Comparison of ENCODE assay signal across 8 mouse cellular contexts in genomic region chr7:141213605-141214235, GRCm38 (mm10). TPM values are rescaled to one million over a fixed set of nuclear protein-coding genes. Genes with fewer than 3 reads are reported as not detected.
DNase-seq lines count a peak whose midpoint lies in the region; ATAC-seq and TF ChIP-seq lines count a peak whose summit lies in the region.

Lmntd2 (minus strand) TSS chr7:141214080.

- peak within 1 kb of the TSS; percentile 58; the same call in 1 of the 2 replicates for H3K4me3 ChIP-seq in lung, postnatal 0 days (ENCODE audit: low read depth, low read length)
- peak within 1 kb of the TSS; percentile 87 for H3K4me3 ChIP-seq in forebrain, embryonic 15.5 days
- peak within 1 kb of the TSS; percentile 66 for H3K4me3 ChIP-seq in liver, embryonic 12.5 days
- peak within 1 kb of the TSS; percentile 60 for H3K4me3 ChIP-seq in stomach, postnatal 0 days (ENCODE audit: low read depth, low read length)

- H3K36me3 ChIP-seq in lung, postnatal 0 days (ENCODE audit: insufficient read depth, low read length): no peaks in the 10 kb centered on the region
- H3K36me3 ChIP-seq in forebrain, embryonic 15.5 days: no peaks in the 10 kb centered on the region; the same call in 1 of the 2 replicates
- peaks cover 19% of the 10 kb centered on the region for H3K36me3 ChIP-seq in liver, embryonic 12.5 days
- H3K36me3 ChIP-seq in stomach, postnatal 0 days (ENCODE audit: control insufficient read depth, insufficient read depth, low read length): no peaks in the 10 kb centered on the region

- TF ChIP-seq EP300 in lung, postnatal 0 days (IDR thresholded peaks at IDR 0.05): no peak
- no peak for TF ChIP-seq EP300 in stomach, postnatal 0 days (optimal IDR thresholded peaks at IDR 0.05)

- no peak for ATAC-seq in lung, postnatal 0 days
- no peak for ATAC-seq in forebrain, embryonic 15.5 days (replicated peaks)
- ATAC-seq in liver, embryonic 12.5 days: no peak
- ATAC-seq in stomach, postnatal 0 days (ENCODE audit: low FRiP score, low TSS enrichment): no peak
- no peak for ATAC-seq in CD4-positive, CD25-positive, alpha-beta regulatory T cell, adult 4 months

- no peaks in the 10 kb centered on the region for H3K9me3 ChIP-seq in lung, postnatal 0 days (ENCODE audit: low read length)
- no peaks in the 10 kb centered on the region for H3K9me3 ChIP-seq in forebrain, embryonic 15.5 days
- no peaks in the 10 kb centered on the region for H3K9me3 ChIP-seq in liver, embryonic 12.5 days (replicated peaks)
- H3K9me3 ChIP-seq in stomach, postnatal 0 days (ENCODE audit: control insufficient read depth, low read length): no peaks in the 10 kb centered on the region

- 0 out of 2 replicates have a peak within 1 kb of the TSS, but pooled peaks have one; percentile 32 for H3K9ac ChIP-seq in lung, postnatal 0 days (replicated peaks; ENCODE audit: low read depth)
- H3K9ac ChIP-seq in forebrain, embryonic 15.5 days (replicated peaks): peak within 1 kb of the TSS; percentile 68
- peak within 1 kb of the TSS; percentile 76 for H3K9ac ChIP-seq in liver, embryonic 12.5 days
- no peak within 1 kb of the TSS for H3K9ac ChIP-seq in stomach, postnatal 0 days (ENCODE audit: low read length)

- TF ChIP-seq CTCF in lung, postnatal 0 days (IDR thresholded peaks at IDR 0.05): no peak
- TF ChIP-seq CTCF in stomach, postnatal 0 days (IDR thresholded peaks at IDR 0.05; ENCODE audit: low read depth): no peak

- no peak for DNase-seq in lung, postnatal 0 days (ENCODE audit: low spot score)
- no peak for DNase-seq in lung, postnatal 4 days
- no peak for DNase-seq in stomach, postnatal 0 days (ENCODE audit: low spot score)
- DNase-seq in adrenal gland, adult 18-20 months (ENCODE audit: low spot score in 2 of 2): no peak
- no peak for DNase-seq in cerebellum, postnatal 25 days

- H3K27me3 ChIP-seq in lung, postnatal 0 days (replicated peaks; ENCODE audit: insufficient read depth, low read length): 0 out of 2 replicates have a peak, but pooled peaks cover 3% of the 10 kb centered on the region
- no peaks in the 10 kb centered on the region for H3K27me3 ChIP-seq in forebrain, embryonic 15.5 days
- H3K27me3 ChIP-seq in liver, embryonic 12.5 days (replicated peaks): peaks cover 7% of the 10 kb centered on the region; the same call in 1 of the 2 replicates
- no peaks in the 10 kb centered on the region for H3K27me3 ChIP-seq in stomach, postnatal 0 days (ENCODE audit: control insufficient read depth, insufficient read depth, low read length)

- peak within 1 kb of the TSS; percentile 76 for H3K27ac ChIP-seq in lung, postnatal 0 days (ENCODE audit: low read length)
- H3K27ac ChIP-seq in forebrain, embryonic 15.5 days (replicated peaks): peak within 1 kb of the TSS; percentile 72
- peak within 1 kb of the TSS; percentile 83 for H3K27ac ChIP-seq in liver, embryonic 12.5 days
- H3K27ac ChIP-seq in stomach, postnatal 0 days (replicated peaks): peak within 1 kb of the TSS; percentile 76

- 86% methylated on average over 11 of the region's 11 CpGs for WGBS in lung, postnatal 0 days
- WGBS in forebrain, embryonic 15.5 days: 96% methylated on average over 11 of the region's 11 CpGs
- WGBS in liver, embryonic 12.5 days (ENCODE audit: insufficient replicate concordance): 82% methylated on average over 11 of the region's 11 CpGs
- 78% methylated on average over 11 of the region's 11 CpGs for WGBS in stomach, postnatal 0 days

- peaks cover 8% of the 10 kb centered on the region; the same call in 1 of the 2 replicates for H3K4me1 ChIP-seq in lung, postnatal 0 days (ENCODE audit: insufficient read depth, low read depth, low read length)
- peaks cover 19% of the 10 kb centered on the region for H3K4me1 ChIP-seq in forebrain, embryonic 15.5 days
- peaks cover 96% of the 10 kb centered on the region for H3K4me1 ChIP-seq in liver, embryonic 12.5 days
- no peaks in the 10 kb centered on the region; the same call in none of the 2 replicates for H3K4me1 ChIP-seq in stomach, postnatal 0 days (replicated peaks; ENCODE audit: control insufficient read depth, insufficient read depth)

- H3K4me2 ChIP-seq in lung, postnatal 0 days (replicated peaks; ENCODE audit: low read depth, low read length): peak within 1 kb of the TSS; percentile 97
- H3K4me2 ChIP-seq in forebrain, embryonic 15.5 days (replicated peaks): peak within 1 kb of the TSS; percentile 97
- H3K4me2 ChIP-seq in liver, embryonic 12.5 days: peak within 1 kb of the TSS; percentile 89
- H3K4me2 ChIP-seq in stomach, postnatal 0 days (replicated peaks; ENCODE audit: low read depth): peak within 1 kb of the TSS; percentile 95

RNA-seq across cellular contexts. Expression of gene Lmntd2, which starts in this region (rescaled TPM):
- 0.97 and 1.0 TPM in 2 replicates for polyA plus RNA-seq in lung, postnatal 0 days (2015; fragmentation: Nextera tagmentation; extraction: Ambion mirVana)
- 0.75 and 1.4 TPM in 2 replicates for polyA plus RNA-seq in forebrain, embryonic 15.5 days (2015; fragmentation: Nextera tagmentation; extraction: Ambion mirVana)
- 0.99 and 1.1 TPM in 2 replicates for polyA plus RNA-seq in liver, embryonic 12.5 days (2016; fragmentation: Nextera tagmentation; extraction: Ambion mirVana)
- 2.7 and 3.6 TPM in 2 replicates for polyA plus RNA-seq in stomach, postnatal 0 days (2015; fragmentation: Nextera tagmentation; extraction: Ambion mirVana)
- under 1 TPM; 0.13 to 0.33 TPM for total RNA-seq in adrenal gland, adult 18-20 months (2021)
- 1 to 10 TPM; 8.5 to 9.6 TPM for polyA plus RNA-seq in CD4-positive, CD25-positive, alpha-beta regulatory T cell, adult 4 months (2017; shearing (Covaris generic))
